Mouse (Mus musculus): ENCODE measurements around the gene Usp20.

GRCm38 (mm10) chr2:30990221-30990620, 8.1 kb downstream of the Usp20 start:
- TF ChIP-seq CTCF (conservative IDR thresholded peaks at IDR 0.05; ENCODE audit: insufficient read depth, insufficient read length, low read depth, low read length) (no peak), POLR2A (IDR thresholded peaks at IDR 0.05; ENCODE audit: low read depth, low read length) (no peak)

Measured in kidney, adult 2 months (tissue).